Mouse (Mus musculus) layer of hippocampus, postnatal 36 days (tissue): ENCODE results near the gene Wdr12. TPM values are rescaled to one million over a fixed set of nuclear protein-coding genes. Genes with fewer than 3 reads are reported as not detected.
A peak's percentile ranks its signal among the peaks of the same experiment; 100 is the strongest.
"Not testable (repeated sequence)": the region's sequence is repeated elsewhere in the genome, so short reads cannot be mapped to it uniquely, and the experiment has no call there.

ENCODE experiments used
- DNase-seq, 2 experiments: peaks; one replicate each; pipeline ENCODE4 v3.0.0; 2022
- total RNA-seq, 2 experiments: library from RNA; stranded (reverse); gene quantifications; 2 replicates each; pipeline ENCODE4 v1.2.3; 2021

Gene Wdr12
- total RNA-seq = 10 to 100 TPM; 30.1 to 36.1 TPM

GRCm38 (mm10) chr1:60098024-60098781, at the start of gene Wdr12, which contains the start of gene Carf:
Wdr12 (minus strand) TSS chr1:60098645.
Carf (plus strand) TSS chr1:60098247.
- peak; percentile 98 for DNase-seq

- DNase-seq = no peak
These were observed 38.9 kb upstream of the Wdr12 start for GRCm38 (mm10) chr1:60137346-60137745.

GRCm38 (mm10) chr1:60117721-60118455, 19.4 kb upstream of the Wdr12 start:
- no peak for DNase-seq

GRCm38 (mm10) chr1:60104582-60104981, 6.1 kb upstream of the Wdr12 start:
- DNase-seq = no peak

GRCm38 (mm10) chr1:60098839-60099238, 394 bp upstream of the Wdr12 start:
- DNase-seq = no peak

- DNase-seq = peak; percentile 57 to 58
These were observed 995 bp downstream of the Wdr12 start for GRCm38 (mm10) chr1:60097277-60098023.

- DNase-seq = peak in 1 of 2 experiments; percentile 1
These were observed 1.7 kb downstream of the Wdr12 start for GRCm38 (mm10) chr1:60096572-60097276.

- DNase-seq = no peak
These were observed 22.0 kb downstream of the Wdr12 start for GRCm38 (mm10) chr1:60076411-60076810.

- DNase-seq = no peak
These were observed 22.9 kb downstream of the Wdr12 start for GRCm38 (mm10) chr1:60075590-60075989.

GRCm38 (mm10) chr1:60074935-60075334, 23.5 kb downstream of the Wdr12 start:
- DNase-seq = no peak

GRCm38 (mm10) chr1:60070725-60071124, 27.7 kb downstream of the Wdr12 start:
- not testable (repeated sequence) for DNase-seq

- DNase-seq = no peak
These were observed 42.1 kb downstream of the Wdr12 start for GRCm38 (mm10) chr1:60056310-60056709.

- no peak for DNase-seq
These were observed 43.8 kb downstream of the Wdr12 start for GRCm38 (mm10) chr1:60054659-60055058.

- DNase-seq = not testable (repeated sequence)
These were observed 51.0 kb downstream of the Wdr12 start for GRCm38 (mm10) chr1:60047481-60047880.

GRCm38 (mm10) chr1:60044595-60044994, 53.9 kb downstream of the Wdr12 start:
- DNase-seq = no peak

- peak; percentile 32 to 37 for DNase-seq
These were observed 55.5 kb downstream of the Wdr12 start, which contains the start of gene Ica1l for GRCm38 (mm10) chr1:60042796-60043469. Ica1l (minus strand) TSS chr1:60043184.

- DNase-seq = peak; percentile 23 to 26
These were observed 56.0 kb downstream of the Wdr12 start for GRCm38 (mm10) chr1:60042398-60042795.

- peak in 1 of 2 experiments; percentile 41 for DNase-seq
These were observed 63.4 kb downstream of the Wdr12 start for GRCm38 (mm10) chr1:60035044-60035443.
